Mouse (Mus musculus) kidney, adult 2 months (tissue): ENCODE data around the gene Tgfb1. TPM values are rescaled to one million over a fixed set of nuclear protein-coding genes. Genes with fewer than 3 reads are reported as not detected.

ENCODE experiments used
- DNase-seq: peaks from one replicate; pipeline ENCODE4 v3.0.0; 2021
- H3K27ac ChIP-seq: fragments of 200-500 bp; 2 replicates; pipeline ENCODE4 v1.5.1; 2012; ENCODE audit warnings: low read depth, low read length, control low read depth, inconsistent platforms; ENCODE audit not compliant: insufficient read depth
- H3K27me3 ChIP-seq: fragments of 200-500 bp; replicated peaks from 2 replicates; pipeline ENCODE4 v1.6.1; 2012; ENCODE audit warnings: mild to moderate bottlenecking, moderate library complexity, low read length, inconsistent platforms; ENCODE audit not compliant: control insufficient read depth, insufficient read depth
- H3K36me3 ChIP-seq: fragments of 200-500 bp; 2 replicates; pipeline ENCODE4 v1.6.1; 2012; ENCODE audit warnings: mild to moderate bottlenecking, moderate library complexity, low read length, inconsistent platforms; ENCODE audit not compliant: control insufficient read depth, insufficient read depth
- H3K4me1 ChIP-seq: fragments of 200-500 bp; 2 replicates; pipeline ENCODE4 v1.6.1; 2011; ENCODE audit warnings: low read length; ENCODE audit not compliant: control insufficient read depth, insufficient read depth
- H3K4me3 ChIP-seq: fragments of 200-500 bp; 2 replicates; pipeline ENCODE4 v1.5.1; 2011; ENCODE audit warnings: mild to moderate bottlenecking, low read depth, low read length, control low read depth; ENCODE audit not compliant: insufficient read depth
- CTCF ChIP-seq: fragments of 200-500 bp; conservative IDR thresholded peaks from 2 replicates; pipeline ENCODE4 v1.5.1; 2011; ENCODE audit warnings: low read depth, mild to moderate bottlenecking, control low read depth, low read length, moderate library complexity, mixed read lengths; ENCODE audit not compliant: insufficient read depth, insufficient read length
- POLR2A ChIP-seq: fragments of 200-500 bp; IDR thresholded peaks from one replicate; pipeline ENCODE4 v1.6.1; 2011; ENCODE audit warnings: low read depth, low read length, control low read depth
- WGBS: fragments of 180-500 bp; shearing (Covaris S2); methylation state at CpG from one replicate; pipeline ENCODE4 v1.1.7; 2018; 5-methylcytosine and 5-hydroxymethylcytosine counted together
- polyA plus RNA-seq: library from polyadenylated mRNA; depleted of rRNA; stranded (reverse); fragments of >200 nt; gene quantifications from 2 replicates; pipeline ENCODE4 v1.2.3, GENCODE M21; 2012

Tgfb1 gene
- polyA plus RNA-seq, 1 experiment = 24.5 TPM

- Histone ChIP-seq H3K27me3 (no peaks in the 10 kb centered on the region), H3K4me1 (peaks cover 12% of the 10 kb centered on the region; the same call in 1 of the 2 replicates), H3K36me3 (no peaks in the 10 kb centered on the region), H3K4me3 (no peak overlapping the region), H3K27ac (peak overlapping the region; percentile 32; the same call in 1 of the 2 replicates)
- no peak for TF ChIP-seq POLR2A
- no peak for TF ChIP-seq CTCF
- WGBS = 65% methylated on average over 7 of the region's 7 CpGs
- peak; percentile 56 for DNase-seq
Measured at GRCm38 (mm10) chr7:25683474-25684180, 3.2 kb upstream of the Tgfb1 start.

DNA sequence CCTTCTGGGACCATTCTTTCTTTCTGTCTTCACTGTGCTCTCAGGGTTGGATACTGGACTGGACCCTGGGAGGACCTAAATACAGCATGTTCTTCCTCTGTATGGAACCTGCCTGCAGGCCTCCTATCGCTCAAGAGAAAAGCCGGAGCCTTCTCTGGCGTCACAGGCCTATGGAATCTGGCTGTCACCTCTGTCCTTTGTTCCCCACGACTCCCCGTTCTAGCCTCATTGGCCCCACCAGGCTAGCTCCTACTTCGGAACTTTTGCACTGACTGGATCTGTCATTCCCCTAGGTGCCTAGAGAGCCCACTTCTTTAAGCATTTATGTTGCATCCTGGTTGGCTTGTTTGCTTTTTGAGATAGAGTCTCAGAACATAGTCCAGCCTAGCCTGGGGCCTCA, 2.1 kb upstream of the Tgfb1 start:
- H3K27ac ChIP-seq = no peak overlapping the region
- no peaks in the 10 kb centered on the region for H3K27me3 ChIP-seq
- no peak for TF ChIP-seq CTCF
- no peak for DNase-seq
- 91% methylated on average over 6 of the region's 6 CpGs for WGBS
- H3K4me3 ChIP-seq = no peak overlapping the region
- no peaks in the 10 kb centered on the region for H3K36me3 ChIP-seq
- peaks cover 12% of the 10 kb centered on the region; the same call in 1 of the 2 replicates for H3K4me1 ChIP-seq

GRCm38 (mm10) chr7:25685926-25686470, 804 bp upstream of the Tgfb1 start:
- DNase-seq = no peak
- TF ChIP-seq CTCF (no peak), POLR2A (no peak)
- Histone ChIP-seq H3K27me3 (no peaks in the 10 kb centered on the region), H3K4me1 (peaks cover 12% of the 10 kb centered on the region; the same call in 1 of the 2 replicates), H3K36me3 (no peaks in the 10 kb centered on the region), H3K27ac (no peak overlapping the region), H3K4me3 (peak overlapping the region; percentile 84; the same call in 1 of the 2 replicates)
- WGBS = 75% methylated on average over 21 of the region's 21 CpGs

DNA sequence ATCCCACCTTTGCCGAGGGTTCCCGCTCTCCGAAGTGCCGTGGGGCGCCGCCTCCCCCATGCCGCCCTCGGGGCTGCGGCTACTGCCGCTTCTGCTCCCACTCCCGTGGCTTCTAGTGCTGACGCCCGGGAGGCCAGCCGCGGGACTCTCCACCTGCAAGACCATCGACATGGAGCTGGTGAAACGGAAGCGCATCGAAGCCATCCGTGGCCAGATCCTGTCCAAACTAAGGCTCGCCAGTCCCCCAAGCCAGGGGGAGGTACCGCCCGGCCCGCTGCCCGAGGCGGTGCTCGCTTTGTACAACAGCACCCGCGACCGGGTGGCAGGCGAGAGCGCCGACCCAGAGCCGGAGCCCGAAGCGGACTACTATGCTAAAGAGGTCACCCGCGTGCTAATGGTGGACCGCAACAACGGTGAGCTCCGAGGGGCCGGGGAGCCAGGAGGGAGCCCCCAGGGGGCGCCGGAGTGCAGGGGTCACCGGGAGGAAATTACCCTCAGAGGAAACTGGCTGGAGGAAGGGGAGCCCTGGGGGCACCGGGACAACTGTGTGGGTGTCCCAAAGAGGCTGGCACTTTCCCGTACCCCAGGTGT, 1.1 kb downstream of the Tgfb1 start:
- peak; percentile 51 for DNase-seq
- under 1% methylated on average over 47 of the region's 47 CpGs for WGBS

DNA sequence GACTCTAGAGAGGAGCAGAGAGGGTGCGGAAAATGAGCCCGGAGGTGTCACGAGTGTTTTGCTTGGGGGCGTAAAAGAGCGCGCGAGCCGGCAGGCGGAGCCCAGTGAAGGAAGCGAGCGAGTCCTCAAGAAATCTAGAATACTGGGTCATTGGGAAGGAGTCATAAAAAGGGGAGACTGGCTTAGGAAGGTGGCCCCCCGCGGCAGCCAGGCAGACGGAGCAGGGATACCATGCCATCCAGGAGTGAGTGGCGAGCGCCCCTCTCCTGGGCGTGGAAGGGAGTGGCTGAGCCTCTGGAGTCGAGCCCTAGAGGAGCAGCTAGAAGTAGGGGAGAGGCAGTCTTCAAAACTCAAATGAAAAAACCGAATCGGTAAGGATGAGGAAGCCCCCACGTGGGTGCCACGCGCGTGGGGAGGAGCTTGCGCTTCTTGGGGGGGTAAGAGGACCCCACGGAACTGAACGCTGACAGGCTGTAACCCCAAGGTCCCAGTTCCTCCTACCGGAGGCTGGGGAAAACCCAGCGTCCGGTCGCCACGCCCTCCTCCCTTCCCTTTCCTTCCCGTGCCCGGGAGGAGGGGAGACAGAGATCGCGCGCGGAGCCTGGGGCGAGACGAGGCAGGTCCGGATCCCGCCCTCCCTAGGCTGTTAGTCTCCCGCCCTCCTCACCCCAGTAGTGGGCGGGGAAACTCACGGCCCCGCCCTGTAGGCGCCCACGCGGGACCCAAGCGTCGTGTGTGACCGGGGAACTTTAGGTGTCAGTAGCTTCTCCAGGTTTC, 2.2 kb downstream of the Tgfb1 start:
- WGBS = under 1% methylated on average over 52 of the region's 52 CpGs
- Histone ChIP-seq H3K27ac (peak overlapping the region; percentile 28), H3K27me3 (no peaks in the 10 kb centered on the region), H3K36me3 (no peaks in the 10 kb centered on the region), H3K4me1 (peaks cover 7% of the 10 kb centered on the region; the same call in 1 of the 2 replicates), H3K4me3 (peak overlapping the region; percentile 84)
- DNase-seq = peak; percentile 87
- no peak for TF ChIP-seq POLR2A
- no peak for TF ChIP-seq CTCF

More for the DNA sequence above, 1.1 kb downstream of the Tgfb1 start:
- H3K4me1 ChIP-seq = peaks cover 7% of the 10 kb centered on the region; the same call in 1 of the 2 replicates
- peak overlapping the region; percentile 51; the same call in 1 of the 2 replicates for H3K27ac ChIP-seq
- no peaks in the 10 kb centered on the region for H3K36me3 ChIP-seq
- peak overlapping the region; percentile 84 for H3K4me3 ChIP-seq
- H3K27me3 ChIP-seq = no peaks in the 10 kb centered on the region
- TF ChIP-seq CTCF (no peak), POLR2A (no peak)

DNA sequence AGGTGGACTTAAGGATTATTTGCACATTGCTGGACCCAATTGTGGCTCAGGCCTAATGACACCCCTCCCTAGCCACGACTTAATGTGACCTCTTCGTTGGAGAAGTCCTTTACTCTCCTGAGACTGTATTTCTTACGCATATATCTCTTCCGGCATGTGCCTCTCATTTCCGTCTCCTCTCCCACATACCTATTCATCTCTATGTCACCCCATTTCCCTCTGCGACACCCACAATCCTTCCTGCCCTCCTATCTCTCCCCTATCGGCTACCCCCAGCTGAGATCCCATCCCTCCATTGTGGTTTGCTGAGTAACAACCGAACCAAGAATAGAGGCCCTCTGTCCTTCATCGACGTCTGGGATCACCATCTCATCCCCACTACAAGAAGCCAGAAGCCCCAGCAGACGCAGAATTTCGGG, 2.8 kb downstream of the Tgfb1 start:
- Histone ChIP-seq H3K27me3 (no peaks in the 10 kb centered on the region), H3K4me3 (peak overlapping the region; percentile 84), H3K27ac (peak overlapping the region; percentile 28; the same call in 1 of the 2 replicates), H3K36me3 (no peaks in the 10 kb centered on the region), H3K4me1 (peaks cover 7% of the 10 kb centered on the region; the same call in 1 of the 2 replicates)
- no peak for DNase-seq
- TF ChIP-seq CTCF (no peak), POLR2A (no peak)
- WGBS = 15% methylated on average over 12 of the region's 12 CpGs
